Mouse (Mus musculus) layer of hippocampus, adult 2 months (tissue): ENCODE measurements around the gene St6galnac6. TPM values are rescaled to one million over a fixed set of nuclear protein-coding genes. Genes with fewer than 3 reads are reported as not detected.

Experiments
- DNase-seq, 2 experiments: peaks; one replicate each; pipeline ENCODE4 v3.0.0; 2022; ENCODE audit warnings: low spot score in 2 of 2
- H3K27ac ChIP-seq: fragments of 200-600 bp; 2 replicates; pipeline ENCODE4 v1.8.1; 2022
- H3K4me3 ChIP-seq: fragments of 200-600 bp; 2 replicates; pipeline ENCODE4 v1.8.1; 2022; ENCODE audit warnings: mild to moderate bottlenecking
- CTCF ChIP-seq: fragments of 200-600 bp; conservative IDR thresholded peaks from 2 replicates; pipeline ENCODE4 v1.8.1; 2022; ENCODE audit warnings: antibody characterized with exemption, mild to moderate bottlenecking, moderate library complexity
- long read RNA-seq, 2 experiments: library from polyadenylated mRNA; stranded (forward); transcript quantifications; one replicate each; pipeline ENCODE4 v2.0.0; 2021; ENCODE audit warnings: borderline mapping rate in 2 of 2
- total RNA-seq, 2 experiments: library from RNA; stranded (reverse); gene quantifications; 2 replicates each; pipeline ENCODE4 v1.2.3; 2021

The St6galnac6 gene
- total RNA-seq: 100 to 1,000 TPM; 117 to 124 TPM
- long read RNA-seq, experiment 1, partial matches to known transcripts: 1 of 16 reads
- long read RNA-seq, experiment 1, other reads (novel, unspliced or antisense): 6 of 16 reads
- long read RNA-seq, experiment 2, transcript St6galnac6-213 (7 exons, 2,361 nt): major isoform, 5 of 30 reads
- long read RNA-seq, experiment 2, transcript St6galnac6-203 (7 exons, 2,394 nt): major isoform, 5 of 30 reads
- long read RNA-seq, experiment 2, partial matches to known transcripts: 1 of 30 reads
- long read RNA-seq, experiment 2, other reads (novel, unspliced or antisense): 15 of 30 reads

DNA sequence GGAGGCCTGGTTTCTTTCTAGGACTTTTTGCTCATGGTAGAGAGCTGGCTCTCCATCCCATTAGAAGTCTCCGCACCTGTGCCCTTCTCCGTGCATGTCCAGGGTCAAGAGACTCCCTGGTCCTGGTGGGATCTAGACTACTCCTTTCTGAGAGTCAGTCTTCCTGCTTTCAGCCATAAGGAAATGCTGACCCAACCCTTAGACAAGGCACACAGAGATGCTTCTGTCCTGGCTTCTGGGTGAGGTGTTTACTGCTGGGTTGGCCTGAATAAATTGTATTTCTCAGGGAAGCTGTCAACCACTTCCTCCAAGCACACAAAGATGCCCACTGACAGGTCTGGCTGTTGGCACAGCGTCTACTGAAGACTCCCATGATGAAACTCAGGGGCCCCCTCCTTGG, at the start of gene St6galnac6:
Gene St6galnac6 (plus strand): TSS at position 301 of the 400 bp plus-strand sequence.
- DNase-seq: no peak
- Histone ChIP-seq H3K4me3 (no peak within 1 kb of the TSS), H3K27ac (no peak within 1 kb of the TSS)
- TF ChIP-seq CTCF: no peak

DNA sequence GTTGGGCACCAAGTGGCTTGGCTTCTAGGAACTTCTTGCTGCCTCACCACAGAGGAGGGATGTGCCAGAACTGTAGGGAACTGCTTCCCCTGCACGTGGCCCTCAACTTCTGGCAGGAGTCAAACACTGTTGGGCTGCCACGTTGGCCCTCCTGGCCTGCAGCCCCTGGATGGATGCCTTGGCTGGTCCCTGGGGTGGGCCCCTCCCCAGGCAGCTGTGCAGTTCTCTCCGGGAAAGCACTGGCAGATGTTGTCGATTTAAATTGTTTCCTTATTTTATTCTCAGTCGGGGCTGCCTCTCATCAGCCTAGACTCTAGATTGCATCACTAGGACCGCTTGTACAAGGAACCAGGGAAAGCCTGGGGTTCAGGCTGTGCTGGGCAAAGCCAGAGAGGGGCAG, 49.7 kb upstream of the St6galnac6 start:
- no peak for DNase-seq
- no peak for TF ChIP-seq CTCF
- Histone ChIP-seq H3K27ac (peak overlapping the region; percentile 54; the same call in 1 of the 2 replicates), H3K4me3 (no peak overlapping the region)

DNA sequence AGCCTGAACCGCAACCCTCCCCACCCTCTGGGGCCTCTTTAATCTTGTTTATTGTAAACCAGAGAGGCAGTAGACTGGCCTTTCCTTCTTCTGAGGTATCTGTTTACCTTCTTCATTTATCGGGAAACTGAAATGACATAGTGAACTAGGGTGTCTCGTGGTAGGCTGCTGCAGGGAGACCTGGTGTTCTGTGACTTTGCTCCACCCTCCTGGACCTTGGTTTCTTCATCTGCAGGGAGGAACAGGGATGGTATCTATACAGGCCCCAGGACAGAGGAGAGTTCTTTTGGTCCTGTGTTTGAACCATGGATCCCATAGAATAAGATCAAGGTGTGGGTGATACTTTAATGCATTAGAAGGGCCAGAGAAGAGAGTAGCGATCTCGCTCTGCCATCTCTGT, 48.3 kb upstream of the St6galnac6 start:
- Histone ChIP-seq H3K4me3 (no peak overlapping the region), H3K27ac (peak overlapping the region; percentile 25; the same call in 1 of the 2 replicates)
- no peak for TF ChIP-seq CTCF
- no peak for DNase-seq

DNA sequence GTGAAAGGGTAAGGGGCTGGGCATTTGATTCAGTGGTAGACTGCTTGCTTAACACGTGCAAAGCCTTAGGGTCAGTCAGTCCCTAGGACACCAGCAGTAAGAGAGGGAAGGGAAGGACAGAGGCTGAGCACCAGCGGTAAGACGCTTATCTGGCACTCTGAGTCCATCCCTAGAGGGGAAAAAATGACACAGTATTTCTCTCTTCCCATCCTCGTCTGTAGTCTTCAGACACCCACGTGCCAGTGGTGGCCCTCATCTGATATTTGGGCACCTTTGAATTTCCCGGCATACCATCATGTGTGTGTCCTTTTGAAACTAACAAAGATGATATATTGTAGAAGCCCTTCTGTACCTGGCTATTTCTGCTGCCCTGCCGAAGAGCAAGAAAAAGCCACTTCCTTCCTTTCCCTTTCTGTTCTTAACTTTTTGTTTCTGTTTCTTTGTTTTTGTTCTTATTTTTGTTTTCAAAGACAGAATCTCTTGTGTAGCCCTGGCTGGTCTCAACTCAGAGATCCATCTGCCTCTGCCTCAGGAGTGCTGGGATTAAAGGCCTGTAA, 45.8 kb upstream of the St6galnac6 start:
- no peak for TF ChIP-seq CTCF
- Histone ChIP-seq H3K27ac (peak overlapping the region; percentile 55; the same call in 1 of the 2 replicates), H3K4me3 (no peak overlapping the region)
- DNase-seq: no peak

DNA sequence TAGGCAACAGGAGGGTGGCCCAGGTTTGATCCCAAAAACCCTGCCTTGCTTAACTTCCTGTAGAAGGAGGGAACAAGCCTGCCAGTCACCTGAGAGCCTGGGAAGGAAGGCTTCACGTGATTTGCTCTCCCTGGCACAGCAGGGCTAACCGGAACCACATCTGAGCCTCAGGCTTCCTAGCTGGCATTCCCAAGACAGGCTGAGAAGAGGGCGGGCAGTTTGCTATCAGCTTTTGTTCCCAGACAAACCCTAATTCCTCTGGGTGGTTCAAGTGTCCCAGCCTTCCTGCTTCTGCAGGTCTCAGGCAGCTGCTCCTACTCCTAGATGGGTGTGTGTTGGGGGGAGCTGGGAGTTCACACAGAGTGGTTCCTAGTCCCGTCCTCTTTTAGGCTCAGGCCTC, 44.0 kb upstream of the St6galnac6 start:
- DNase-seq: no peak
- TF ChIP-seq CTCF: no peak
- no peak overlapping the region for H3K4me3 ChIP-seq
- H3K27ac ChIP-seq: peak overlapping the region; percentile 63; the same call in 1 of the 2 replicates

DNA sequence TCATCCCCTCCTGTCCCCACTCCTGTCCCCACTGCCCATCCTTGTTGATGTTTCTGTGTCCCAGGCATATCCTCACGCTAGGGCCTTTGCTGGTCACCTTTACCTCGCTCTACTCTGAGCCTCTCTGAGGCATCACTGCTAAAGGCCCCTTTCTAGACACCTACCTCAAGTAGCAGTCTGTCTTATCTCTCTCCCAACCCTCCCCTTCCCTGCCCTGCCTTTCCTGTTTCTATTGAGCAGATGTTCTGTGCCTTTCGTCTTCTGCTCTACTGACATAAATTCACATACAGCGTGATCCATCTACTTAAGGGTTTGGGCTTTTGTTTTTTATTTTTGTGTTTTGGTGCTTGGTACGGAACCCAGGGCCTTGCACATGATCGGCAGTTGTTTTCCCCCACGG, 43.5 kb upstream of the St6galnac6 start:
- Histone ChIP-seq H3K4me3 (no peak overlapping the region), H3K27ac (peak overlapping the region; percentile 63)
- DNase-seq: no peak
- TF ChIP-seq CTCF: no peak

DNA sequence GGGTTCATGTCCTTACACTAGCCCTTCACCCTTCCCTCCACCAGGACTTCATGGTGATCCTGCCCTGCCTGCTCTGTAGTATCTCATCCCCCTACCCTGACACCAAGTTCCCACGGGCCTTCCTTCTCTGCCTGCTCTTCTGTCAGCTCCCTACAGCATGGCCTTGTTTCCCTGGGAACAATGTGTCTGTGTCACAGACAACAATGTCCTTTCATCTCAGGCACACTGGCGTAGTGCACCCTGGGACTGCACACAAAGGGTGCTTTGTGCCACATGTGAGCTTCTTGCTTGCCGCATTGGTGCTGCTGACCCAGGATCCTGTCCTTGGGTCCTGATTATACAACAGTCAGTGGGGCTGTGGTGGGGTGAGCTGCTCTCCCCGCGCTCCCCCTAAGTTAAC, 39.9 kb upstream of the St6galnac6 start:
- H3K4me3 ChIP-seq: peak overlapping the region; percentile 23; the same call in 1 of the 2 replicates
- DNase-seq: peak in 1 of 2 experiments; percentile 60
- H3K27ac ChIP-seq: peak overlapping the region; percentile 90
- 0 out of 2 replicates have a peak, but pooled peaks have one; percentile 4 for TF ChIP-seq CTCF

DNA sequence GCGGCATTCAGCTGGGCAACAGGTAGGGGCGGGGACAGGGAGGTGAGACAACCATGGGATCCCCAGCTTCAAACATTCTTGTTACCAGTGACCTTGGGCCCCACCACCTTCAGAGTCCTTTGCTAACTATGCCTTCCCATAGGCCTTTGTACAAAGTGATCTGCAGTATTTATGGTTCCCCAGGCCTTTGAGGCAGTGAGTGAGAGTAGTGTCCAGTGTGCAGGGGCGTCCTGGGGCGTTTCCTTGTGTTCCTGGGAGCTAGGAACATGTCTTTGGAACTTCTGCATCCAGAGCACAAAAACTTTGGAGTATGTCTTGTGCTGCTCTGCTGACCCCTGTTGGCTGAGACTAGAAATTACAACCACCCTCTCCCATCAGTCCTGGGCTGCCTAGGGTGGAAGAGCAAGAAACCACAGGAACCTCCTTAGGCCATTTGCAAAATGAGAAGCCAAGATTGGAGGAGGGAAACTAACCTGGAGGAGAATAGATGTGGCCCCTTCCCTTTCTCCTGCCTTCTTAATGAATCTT, 32.9 kb upstream of the St6galnac6 start:
- peak; percentile 69 to 70 for DNase-seq
- Histone ChIP-seq H3K4me3 (no peak overlapping the region), H3K27ac (no peak overlapping the region)
- peak; percentile 95 for TF ChIP-seq CTCF

DNA sequence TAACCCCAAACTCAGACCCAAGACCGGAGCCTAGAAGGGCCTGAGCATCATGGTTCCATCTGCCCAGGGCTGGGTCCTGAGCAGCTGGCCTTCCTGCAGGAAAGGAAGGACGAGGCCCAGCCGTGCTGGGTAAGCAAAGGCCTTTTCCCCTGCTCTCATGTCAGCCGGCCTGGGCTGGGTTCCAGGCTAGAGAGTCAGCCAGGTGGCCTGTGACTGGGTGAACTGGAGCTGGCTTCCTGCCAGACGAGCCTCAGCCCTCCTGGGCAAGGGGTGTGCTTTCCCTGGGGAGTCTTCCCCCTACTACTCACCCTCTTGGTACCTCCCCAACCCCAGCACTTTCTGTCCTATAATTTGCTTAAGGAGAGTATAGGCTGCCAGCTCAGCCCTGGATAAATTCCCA, 31.4 kb upstream of the St6galnac6 start:
- TF ChIP-seq CTCF: no peak
- Histone ChIP-seq H3K27ac (peak overlapping the region; percentile 77), H3K4me3 (no peak overlapping the region)
- DNase-seq: no peak

DNA sequence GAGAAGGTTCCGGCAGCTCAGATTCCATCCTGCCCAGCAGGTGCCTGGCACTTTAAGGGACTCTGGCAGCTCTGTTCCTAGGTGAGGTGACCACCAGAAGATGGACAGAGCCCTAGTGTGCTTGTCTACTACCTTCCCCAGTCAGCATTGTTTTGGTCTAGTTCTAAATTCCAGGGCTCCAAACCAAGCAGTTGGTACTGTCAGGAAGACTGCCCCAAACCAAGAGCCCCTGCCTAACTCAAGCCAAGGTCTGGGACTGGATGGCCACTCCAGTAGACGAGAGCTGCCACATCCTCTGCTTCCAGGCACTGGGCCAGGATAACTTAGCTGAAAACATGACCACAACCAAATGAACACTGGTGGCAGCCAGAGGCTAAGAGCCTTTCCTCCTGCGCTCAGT, 30.6 kb upstream of the St6galnac6 start:
- Histone ChIP-seq H3K27ac (peak overlapping the region; percentile 77), H3K4me3 (no peak overlapping the region)
- no peak for DNase-seq
- TF ChIP-seq CTCF: no peak

DNA sequence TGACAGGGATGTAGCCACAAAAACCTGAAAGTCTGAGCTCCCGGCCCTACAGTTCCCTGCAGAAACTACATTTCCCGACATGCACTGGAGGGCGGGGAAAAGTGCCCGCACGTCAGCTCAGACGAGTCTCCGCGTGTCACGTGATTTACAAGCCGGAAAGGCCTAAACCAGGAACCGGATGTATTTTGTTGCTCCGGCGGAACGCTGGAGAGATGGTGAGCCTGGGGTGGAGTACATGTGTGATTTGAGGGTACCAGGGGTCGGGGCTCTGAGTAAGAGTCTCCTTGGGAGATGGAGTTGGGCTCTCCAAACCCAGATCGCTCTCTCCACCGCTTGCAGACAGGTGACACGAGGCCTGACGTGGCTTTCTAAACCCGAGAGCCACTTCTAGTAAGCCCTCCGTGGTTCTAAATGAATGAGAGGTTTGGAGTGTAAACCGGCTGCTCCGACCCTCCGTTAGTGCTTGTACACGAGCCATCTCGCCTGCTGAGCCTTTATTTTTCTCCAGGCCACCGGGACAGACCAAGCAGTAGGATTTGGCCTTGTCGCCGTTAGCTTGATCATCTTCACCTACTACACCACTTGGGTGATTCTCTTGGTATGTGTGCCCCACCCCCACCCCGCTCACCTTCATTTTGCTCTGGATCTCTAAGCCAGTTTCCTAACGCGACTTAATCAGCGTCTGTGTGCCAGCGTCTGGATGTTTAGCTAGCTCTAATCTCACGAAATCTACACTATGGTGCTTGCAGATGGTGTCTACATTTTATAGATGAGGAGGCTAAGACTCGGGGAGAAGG, 28.6 kb upstream of the St6galnac6 start, which contains the start of gene Dpm2:
Gene Dpm2 (plus strand): TSS at position 161 of the 797 bp plus-strand sequence.
- Histone ChIP-seq H3K4me3 (peak within 1 kb of the TSS; percentile 92), H3K27ac (peak within 1 kb of the TSS; percentile 77)
- DNase-seq: peak; percentile 91 to 94
- TF ChIP-seq CTCF: peak; percentile 55

DNA sequence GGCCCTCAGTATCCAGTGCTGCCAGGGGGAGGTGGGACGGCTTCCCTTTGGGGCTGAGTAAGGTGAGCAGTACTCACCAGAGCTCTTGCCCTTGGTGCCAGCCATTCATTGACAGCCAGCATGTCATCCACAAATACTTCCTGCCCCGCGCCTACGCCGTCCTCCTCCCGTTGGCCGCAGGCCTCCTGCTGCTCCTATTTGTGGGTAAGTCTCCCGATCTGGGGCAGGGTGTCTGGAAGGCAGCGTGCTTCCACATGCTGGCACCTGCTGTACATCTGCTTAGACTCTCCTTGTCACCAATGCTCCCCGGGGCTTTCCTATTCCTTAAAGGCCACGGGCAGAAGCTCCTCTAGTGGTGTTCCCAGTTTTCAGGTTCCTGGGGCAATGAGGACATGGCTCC, 27.3 kb upstream of the St6galnac6 start:
- Histone ChIP-seq H3K27ac (no peak overlapping the region), H3K4me3 (peak overlapping the region; percentile 92; the same call in 1 of the 2 replicates)
- no peak for TF ChIP-seq CTCF
- no peak for DNase-seq

DNA sequence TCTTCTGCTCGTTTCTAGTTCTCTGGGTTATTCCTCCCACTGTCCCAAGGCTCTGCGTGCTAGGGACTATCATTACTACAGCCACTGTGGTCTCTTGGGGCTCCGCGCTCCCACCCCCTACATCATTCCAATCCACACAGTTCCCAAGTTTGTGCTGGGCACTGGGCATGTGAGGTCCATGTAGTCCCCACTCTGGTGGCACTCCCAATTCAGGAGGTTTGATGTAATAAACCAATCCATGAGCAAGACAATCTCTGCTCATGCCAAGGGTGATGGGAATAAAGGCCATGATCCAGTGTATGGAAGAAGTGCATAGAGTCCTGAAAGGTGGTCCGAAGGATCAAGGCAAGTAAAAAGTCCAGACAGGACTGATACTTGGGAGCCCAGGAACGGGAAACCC, 25.0 kb upstream of the St6galnac6 start, which contains the start of gene Pip5kl1:
Gene Pip5kl1 (plus strand): TSS at position 301 of the 400 bp plus-strand sequence.
- TF ChIP-seq CTCF: no peak
- Histone ChIP-seq H3K4me3 (peak within 1 kb of the TSS; percentile 58), H3K27ac (peak within 1 kb of the TSS; percentile 61)
- no peak for DNase-seq
